Mouse (Mus musculus): ENCODE data around the gene 1700113H08Rik.

DNA sequence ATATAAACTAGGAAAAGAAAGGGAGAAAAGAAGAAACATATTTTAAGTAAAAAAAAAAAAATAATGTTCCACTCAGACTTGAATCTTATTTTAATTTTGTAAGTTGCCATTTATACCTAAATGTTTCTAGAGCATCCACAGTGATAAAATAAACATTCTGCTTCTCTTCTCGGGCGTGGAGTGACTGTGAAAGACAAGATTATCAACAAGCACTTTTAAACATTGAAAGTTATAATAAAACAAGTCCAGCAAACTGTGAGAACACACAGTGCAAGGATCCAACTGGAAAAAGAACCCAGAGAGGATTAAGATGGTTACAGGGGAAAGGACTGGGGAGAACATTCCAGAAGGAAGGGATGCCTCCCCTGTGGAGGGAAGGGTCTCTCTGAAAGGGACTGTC lies 155.0 kb downstream of the 1700113H08Rik start:
- TF ChIP-seq CTCF (IDR thresholded peaks at IDR 0.05; ENCODE audit: extremely low read depth, insufficient read depth, insufficient read length, insufficient replicate concordance) = no peak
- no peak for TF ChIP-seq POLR2A (IDR thresholded peaks at IDR 0.05; ENCODE audit: low read depth, low read length)

Data from spleen, adult 2 months (tissue).